Mouse (Mus musculus) heart, embryonic 13.5 days (tissue): Measurements from ENCODE around the gene Igfbpl1. TPM values are rescaled to one million over a fixed set of nuclear protein-coding genes. Genes with fewer than 3 reads are reported as not detected.
A peak's percentile ranks its signal among the peaks of the same experiment; 100 is the strongest.

Experiments
- ATAC-seq: fragments of 200-750 bp; cut with Nextera tagmentation; 2 replicates; pipeline ENCODE4 v1.8.0; 2017; ENCODE audit warnings: moderate TSS enrichment; ENCODE audit not compliant: insufficient number of reproducible peaks, low FRiP score, low TSS enrichment; ENCODE audit errors: extremely low read depth
- H3K27ac ChIP-seq: fragments of 300-500 bp; sonication (generic); replicated peaks from 2 replicates; pipeline ENCODE4 v1.5.1; 2015; ENCODE audit warnings: moderate library complexity, mild to moderate bottlenecking, inconsistent platforms
- H3K27me3 ChIP-seq: fragments of 300-500 bp; sonication (generic); replicated peaks from 2 replicates; pipeline ENCODE4 v1.6.1; 2015; ENCODE audit warnings: mild to moderate bottlenecking, inconsistent platforms
- H3K36me3 ChIP-seq: fragments of 300-500 bp; sonication (generic); 2 replicates; pipeline ENCODE4 v1.6.1; 2015; ENCODE audit warnings: mild to moderate bottlenecking, inconsistent platforms
- H3K4me1 ChIP-seq: fragments of 300-500 bp; sonication (generic); 2 replicates; pipeline ENCODE4 v1.6.1; 2015; ENCODE audit warnings: inconsistent platforms
- H3K4me2 ChIP-seq: fragments of 300-500 bp; sonication (generic); 2 replicates; pipeline ENCODE4 v1.6.1; 2015; ENCODE audit warnings: inconsistent platforms, mild to moderate bottlenecking, moderate library complexity
- H3K4me3 ChIP-seq: fragments of 300-500 bp; sonication (generic); 2 replicates; pipeline ENCODE4 v1.5.1; 2015; ENCODE audit warnings: moderate library complexity, mild to moderate bottlenecking, inconsistent platforms
- H3K9ac ChIP-seq: fragments of 300-500 bp; sonication (generic); 2 replicates; pipeline ENCODE4 v1.6.1; 2015; ENCODE audit warnings: inconsistent platforms, mild to moderate bottlenecking, moderate library complexity
- H3K9me3 ChIP-seq: fragments of 300-500 bp; sonication (generic); 2 replicates; pipeline ENCODE4 v1.6.1; 2016; ENCODE audit warnings: inconsistent platforms
- WGBS: fragments of 180-500 bp; shearing (Covaris S2); methylation state at CpG from one replicate; pipeline ENCODE4 v1.1.7; 2015; ENCODE audit warnings: mixed read lengths; 5-methylcytosine and 5-hydroxymethylcytosine counted together
- polyA plus RNA-seq: library from polyadenylated mRNA; unstranded; fragments of >200 nt; fragmentation: Nextera tagmentation; extraction: Ambion mirVana; gene quantifications from 2 replicates; pipeline ENCODE4 v1.2.1, GENCODE M21; 2015

The Igfbpl1 gene
- polyA plus RNA-seq, 1 experiment from 2014 or later = 3.2 TPM

- no peak within 1 kb of the TSS for H3K9ac ChIP-seq
- H3K27me3 ChIP-seq = peaks cover 24% of the 10 kb centered on the region
- no peak within 1 kb of the TSS for H3K4me3 ChIP-seq
- no peak within 1 kb of the TSS for H3K27ac ChIP-seq
- WGBS = 63% methylated on average over 10 of the region's 10 CpGs
- H3K4me1 ChIP-seq = peaks cover 26% of the 10 kb centered on the region
- H3K36me3 ChIP-seq = no peaks in the 10 kb centered on the region
- H3K4me2 ChIP-seq = no peak within 1 kb of the TSS
- H3K9me3 ChIP-seq = no peaks in the 10 kb centered on the region
- no peak for ATAC-seq
Measured at GRCm38 (mm10) chr4:45848109-45848824, 21.5 kb upstream of the Igfbpl1 start, which contains the start of gene Stra6l. Stra6l (plus strand) TSS chr4:45848664.

- Histone ChIP-seq H3K27me3 (peaks cover 24% of the 10 kb centered on the region), H3K36me3 (no peaks in the 10 kb centered on the region), H3K9me3 (no peaks in the 10 kb centered on the region), H3K4me2 (no peak overlapping the region), H3K4me1 (peaks cover 19% of the 10 kb centered on the region), H3K9ac (no peak overlapping the region), H3K4me3 (no peak overlapping the region), H3K27ac (no peak overlapping the region)
- 87% methylated on average over 2 of the region's 2 CpGs for WGBS
- no peak for ATAC-seq
Measured at GRCm38 (mm10) chr4:45846263-45846662, 19.5 kb upstream of the Igfbpl1 start.

GRCm38 (mm10) chr4:45844355-45844754, 17.6 kb upstream of the Igfbpl1 start:
- Histone ChIP-seq H3K9me3 (no peaks in the 10 kb centered on the region), H3K36me3 (no peaks in the 10 kb centered on the region), H3K9ac (no peak overlapping the region), H3K27ac (no peak overlapping the region), H3K4me3 (no peak overlapping the region), H3K27me3 (peaks cover 16% of the 10 kb centered on the region), H3K4me1 (peaks cover 19% of the 10 kb centered on the region), H3K4me2 (no peak overlapping the region)
- no peak for ATAC-seq
- 37% methylated on average over 14 of the region's 14 CpGs for WGBS

GRCm38 (mm10) chr4:45833461-45833860, 6.7 kb upstream of the Igfbpl1 start:
- Histone ChIP-seq H3K4me1 (peaks cover 4% of the 10 kb centered on the region; the same call in 1 of the 2 replicates), H3K9ac (no peak overlapping the region), H3K27ac (no peak overlapping the region), H3K36me3 (no peaks in the 10 kb centered on the region), H3K9me3 (no peaks in the 10 kb centered on the region), H3K27me3 (peaks cover 36% of the 10 kb centered on the region), H3K4me3 (no peak overlapping the region), H3K4me2 (no peak overlapping the region)
- no peak for ATAC-seq
- WGBS = 54% methylated on average over 5 of the region's 5 CpGs

GRCm38 (mm10) chr4:45831996-45832395, 5.3 kb upstream of the Igfbpl1 start:
- H3K27me3 ChIP-seq = peaks cover 51% of the 10 kb centered on the region
- no peak overlapping the region for H3K27ac ChIP-seq
- H3K9ac ChIP-seq = no peak overlapping the region
- H3K4me1 ChIP-seq = peaks cover 5% of the 10 kb centered on the region
- WGBS = 83% methylated on average over 7 of the region's 7 CpGs
- no peaks in the 10 kb centered on the region for H3K9me3 ChIP-seq
- ATAC-seq = no peak
- no peak overlapping the region for H3K4me2 ChIP-seq
- H3K4me3 ChIP-seq = no peak overlapping the region
- H3K36me3 ChIP-seq = no peaks in the 10 kb centered on the region

GRCm38 (mm10) chr4:45829907-45830759, 3.4 kb upstream of the Igfbpl1 start:
- Histone ChIP-seq H3K9me3 (no peaks in the 10 kb centered on the region), H3K9ac (no peak overlapping the region), H3K4me1 (peaks cover 20% of the 10 kb centered on the region), H3K27me3 (peaks cover 70% of the 10 kb centered on the region), H3K4me2 (no peak overlapping the region), H3K4me3 (no peak overlapping the region), H3K27ac (no peak overlapping the region), H3K36me3 (no peaks in the 10 kb centered on the region)
- WGBS = 65% methylated on average over 13 of the region's 13 CpGs
- ATAC-seq = no peak

- no peaks in the 10 kb centered on the region for H3K9me3 ChIP-seq
- H3K27me3 ChIP-seq = peaks cover 85% of the 10 kb centered on the region
- H3K9ac ChIP-seq = peak overlapping the region; percentile 37; the same call in 1 of the 2 replicates
- H3K36me3 ChIP-seq = no peaks in the 10 kb centered on the region
- H3K4me2 ChIP-seq = peak overlapping the region; percentile 90
- ATAC-seq = no peak
- WGBS = 30% methylated on average over 14 of the region's 14 CpGs
- peak overlapping the region; percentile 28; the same call in 1 of the 2 replicates for H3K27ac ChIP-seq
- H3K4me3 ChIP-seq = 0 out of 2 replicates have a peak overlapping the region, but pooled peaks have one; percentile 1
- H3K4me1 ChIP-seq = peaks cover 64% of the 10 kb centered on the region
Measured at GRCm38 (mm10) chr4:45824761-45825556, 1.8 kb downstream of the Igfbpl1 start.

- 8% methylated on average over 10 of the region's 10 CpGs for WGBS
- peaks cover 77% of the 10 kb centered on the region for H3K27me3 ChIP-seq
- H3K4me3 ChIP-seq = no peak overlapping the region
- 0 out of 2 replicates have a peak overlapping the region, but pooled peaks have one; percentile 8 for H3K9ac ChIP-seq
- ATAC-seq = no peak
- no peaks in the 10 kb centered on the region for H3K36me3 ChIP-seq
- no peaks in the 10 kb centered on the region for H3K9me3 ChIP-seq
- peak overlapping the region; percentile 90 for H3K4me2 ChIP-seq
- H3K27ac ChIP-seq = peak overlapping the region; percentile 33
- peaks cover 71% of the 10 kb centered on the region for H3K4me1 ChIP-seq
Measured at GRCm38 (mm10) chr4:45824049-45824760, 2.5 kb downstream of the Igfbpl1 start.

GRCm38 (mm10) chr4:45822781-45823575, 3.7 kb downstream of the Igfbpl1 start:
- Histone ChIP-seq H3K9me3 (no peaks in the 10 kb centered on the region), H3K4me2 (no peak overlapping the region), H3K4me3 (no peak overlapping the region), H3K9ac (peak overlapping the region; percentile 38), H3K27me3 (peaks cover 66% of the 10 kb centered on the region), H3K27ac (0 out of 2 replicates have a peak overlapping the region, but pooled peaks have one; percentile 4), H3K36me3 (no peaks in the 10 kb centered on the region), H3K4me1 (peaks cover 81% of the 10 kb centered on the region)
- 40% methylated on average over 11 of the region's 11 CpGs for WGBS
- no peak for ATAC-seq

- Histone ChIP-seq H3K4me3 (no peak overlapping the region), H3K4me2 (no peak overlapping the region), H3K27ac (no peak overlapping the region), H3K4me1 (peaks cover 87% of the 10 kb centered on the region), H3K27me3 (peaks cover 60% of the 10 kb centered on the region), H3K9ac (no peak overlapping the region), H3K36me3 (no peaks in the 10 kb centered on the region), H3K9me3 (no peaks in the 10 kb centered on the region)
- no peak for ATAC-seq
- WGBS = 40% methylated on average over 3 of the region's 3 CpGs
Measured at GRCm38 (mm10) chr4:45821995-45822394, 4.7 kb downstream of the Igfbpl1 start.
